ENCODE assay signal across 30 mouse cellular contexts in genomic region chr14:57699461-57699970, GRCm38 (mm10). TPM values are rescaled to one million over a fixed set of nuclear protein-coding genes. Genes with fewer than 3 reads are reported as not detected.
A peak's percentile ranks its signal among the peaks of the same experiment; 100 is the strongest.
DNase-seq lines count a peak whose midpoint lies in the region; ATAC-seq and TF ChIP-seq lines count a peak whose summit lies in the region.
"Had no signal": no experiment of that assay in that cellular context is flagged by ENCODE, and none has a peak within 500 bp of the region (broad histone marks: within the 10 kb centered on the region; RNA-seq: fewer than 3 reads in every experiment).

No protein-coding gene starts in this region.

- H3K4me3 ChIP-seq in stomach, embryonic 15.5 days (replicated peaks) = no peak overlapping the region
- no peak overlapping the region for H3K4me3 ChIP-seq in stomach, postnatal 0 days (ENCODE audit: low read depth, low read length)
- H3K4me3 ChIP-seq in G1E (ENCODE audit: low read depth, low read length) = peak overlapping the region; percentile 3; the same call in 1 of the 2 replicates
- H3K4me3 ChIP-seq in cerebellum, adult 2 months (replicated peaks; ENCODE audit: insufficient read depth, low read depth, low read length) = no peak overlapping the region
- no peak overlapping the region for H3K4me3 ChIP-seq in liver, postnatal 0 days (ENCODE audit: low read depth, low read length)
- H3K4me3 ChIP-seq: forebrain, embryonic 10.5 days; forebrain, embryonic 15.5 days; hindbrain, embryonic 12.5 days; hindbrain, embryonic 15.5 days had no signal

- H3K27ac ChIP-seq in stomach, embryonic 15.5 days = no peak overlapping the region
- H3K27ac ChIP-seq in stomach, postnatal 0 days (replicated peaks) = no peak overlapping the region
- no peak overlapping the region for H3K27ac ChIP-seq in cerebellum, adult 2 months (ENCODE audit: insufficient read depth, low read length)
- no peak overlapping the region for H3K27ac ChIP-seq in liver, postnatal 0 days (ENCODE audit: low read depth)
- H3K27ac ChIP-seq: forebrain, embryonic 10.5 days; forebrain, embryonic 15.5 days; hindbrain, embryonic 12.5 days; hindbrain, embryonic 15.5 days had no signal

- H3K9me3 ChIP-seq in stomach, embryonic 15.5 days = no peaks in the 10 kb centered on the region
- no peaks in the 10 kb centered on the region for H3K9me3 ChIP-seq in stomach, postnatal 0 days (ENCODE audit: control insufficient read depth, low read length)
- H3K9me3 ChIP-seq in G1E (replicated peaks) = no peaks in the 10 kb centered on the region
- H3K9me3 ChIP-seq in liver, postnatal 0 days (ENCODE audit: low read length) = no peaks in the 10 kb centered on the region
- H3K9me3 ChIP-seq: forebrain, embryonic 10.5 days; forebrain, embryonic 15.5 days; hindbrain, embryonic 12.5 days; hindbrain, embryonic 15.5 days had no signal

- TF ChIP-seq EP300 in stomach, postnatal 0 days (optimal IDR thresholded peaks at IDR 0.05) = no peak
- TF ChIP-seq EP300 in liver, postnatal 0 days (IDR thresholded peaks at IDR 0.05; ENCODE audit: low read depth) = no peak

- no peak overlapping the region for H3K9ac ChIP-seq in stomach, embryonic 15.5 days
- no peak overlapping the region for H3K9ac ChIP-seq in stomach, postnatal 0 days (ENCODE audit: low read length)
- no peak overlapping the region for H3K9ac ChIP-seq in liver, postnatal 0 days (replicated peaks)
- H3K9ac ChIP-seq: forebrain, embryonic 15.5 days; hindbrain, embryonic 12.5 days; hindbrain, embryonic 15.5 days had no signal

- WGBS in stomach, embryonic 15.5 days = 97% methylated on average over 33 of the region's 33 CpGs
- 96% methylated on average over 30 of the region's 33 CpGs for WGBS in stomach, postnatal 0 days
- 94% methylated on average over 33 of the region's 33 CpGs for WGBS in cerebellum, adult 2 months
- WGBS in liver, postnatal 0 days (ENCODE audit: insufficient replicate concordance) = 90% methylated on average over 33 of the region's 33 CpGs

- DNase-seq in heart, adult 11 months = peak; percentile 91
- DNase-seq in heart, adult 18-20 months = no peak
- DNase-seq in stomach, postnatal 0 days (ENCODE audit: low spot score) = no peak
- DNase-seq in G1E (ENCODE audit: low spot score) = no peak
- DNase-seq in cerebellum, adult 2 months = no peak
- no peak for DNase-seq in liver, postnatal 0 days
- DNase-seq: adrenal gland, postnatal 10 days; B cell, adult 2 months; cerebellum, adult 11-12 months; cerebellum, adult 9-10 months; cerebellum, postnatal 14 days; gastrocnemius, postnatal 25 days; kidney, adult 2 months had no signal

- peaks cover 4% of the 10 kb centered on the region; the same call in 1 of the 2 replicates for H3K4me1 ChIP-seq in stomach, embryonic 15.5 days
- H3K4me1 ChIP-seq in stomach, postnatal 0 days (replicated peaks; ENCODE audit: control insufficient read depth, insufficient read depth) = no peaks in the 10 kb centered on the region
- H3K4me1 ChIP-seq in G1E (ENCODE audit: insufficient read depth, low read depth, low read length) = no peaks in the 10 kb centered on the region; the same call in 1 of the 2 replicates
- no peaks in the 10 kb centered on the region for H3K4me1 ChIP-seq in cerebellum, adult 2 months (ENCODE audit: control insufficient read depth, insufficient read depth, low read length)
- no peaks in the 10 kb centered on the region for H3K4me1 ChIP-seq in liver, postnatal 0 days (ENCODE audit: insufficient read depth)

- no peaks in the 10 kb centered on the region for H3K27me3 ChIP-seq in stomach, embryonic 15.5 days (replicated peaks)
- H3K27me3 ChIP-seq in stomach, postnatal 0 days (ENCODE audit: control insufficient read depth, insufficient read depth, low read length) = no peaks in the 10 kb centered on the region
- H3K27me3 ChIP-seq in G1E (ENCODE audit: insufficient read depth, low read length) = peaks cover 14% of the 10 kb centered on the region; the same call in 1 of the 2 replicates
- no peaks in the 10 kb centered on the region for H3K27me3 ChIP-seq in cerebellum, adult 2 months (ENCODE audit: control insufficient read depth, insufficient read depth, low read length)
- no peaks in the 10 kb centered on the region for H3K27me3 ChIP-seq in liver, postnatal 0 days (ENCODE audit: insufficient read depth, low read length)
- H3K27me3 ChIP-seq: CH12.LX; forebrain, embryonic 15.5 days; hindbrain, embryonic 12.5 days; hindbrain, embryonic 15.5 days had no signal

- no peak for TF ChIP-seq CTCF in stomach, postnatal 0 days (IDR thresholded peaks at IDR 0.05; ENCODE audit: low read depth)
- no peak for TF ChIP-seq CTCF in G1E (IDR thresholded peaks at IDR 0.05; ENCODE audit: low read depth, low read length)
- no peak for TF ChIP-seq CTCF in cerebellum, adult 2 months (IDR thresholded peaks at IDR 0.05; ENCODE audit: borderline replicate concordance, insufficient read depth, low read depth, low read length)
- no peak for TF ChIP-seq CTCF in liver, postnatal 0 days (IDR thresholded peaks at IDR 0.05; ENCODE audit: low read depth)

- ATAC-seq in stomach, embryonic 15.5 days (ENCODE audit: insufficient read depth, low FRiP score, low read depth) = peak; percentile 19; the same call in 1 of the 2 replicates
- ATAC-seq in stomach, postnatal 0 days (ENCODE audit: low FRiP score, low TSS enrichment) = no peak
- no peak for ATAC-seq in G1E (ENCODE audit: extremely low read depth, insufficient number of reproducible peaks, low FRiP score, poor library complexity, severe bottlenecking)
- no peak for ATAC-seq in liver, postnatal 0 days
- ATAC-seq: intestine, postnatal 0 days had no signal

- H3K4me2 ChIP-seq in stomach, embryonic 15.5 days = no peak overlapping the region
- H3K4me2 ChIP-seq in stomach, postnatal 0 days (replicated peaks; ENCODE audit: low read depth) = no peak overlapping the region
- H3K4me2 ChIP-seq in liver, postnatal 0 days (ENCODE audit: low read depth, low read length) = no peak overlapping the region
- H3K4me2 ChIP-seq: forebrain, embryonic 15.5 days; heart, embryonic 11.5 days; hindbrain, embryonic 12.5 days; hindbrain, embryonic 15.5 days had no signal

- TF ChIP-seq POLR2A in cerebellum, adult 2 months (IDR thresholded peaks at IDR 0.05; ENCODE audit: borderline replicate concordance, insufficient read depth, low read length) = no peak

- peaks cover 28% of the 10 kb centered on the region for H3K36me3 ChIP-seq in stomach, embryonic 15.5 days
- peaks cover 27% of the 10 kb centered on the region for H3K36me3 ChIP-seq in stomach, postnatal 0 days (ENCODE audit: control insufficient read depth, insufficient read depth, low read length)
- H3K36me3 ChIP-seq in G1E (replicated peaks) = peaks cover 10% of the 10 kb centered on the region
- H3K36me3 ChIP-seq in liver, postnatal 0 days (replicated peaks; ENCODE audit: insufficient read depth, low read length) = peaks cover 54% of the 10 kb centered on the region

RNA-seq across cellular contexts. Expression of gene Xpo4, which starts 34.3 kb away (rescaled TPM):
- total RNA-seq in heart, adult 18-20 months (2021) = 10 to 100 TPM; 11.3 to 11.6 TPM
- 20.4 and 21.3 TPM in 2 replicates for polyA plus RNA-seq in stomach, embryonic 15.5 days (2015; fragmentation: Nextera tagmentation; extraction: Ambion mirVana)
- polyA plus RNA-seq in stomach, postnatal 0 days (2015; fragmentation: Nextera tagmentation; extraction: Ambion mirVana) = 6.8 and 7.9 TPM in 2 replicates
- 81.6 and 98.1 TPM in 2 replicates for total RNA-seq in G1E (2014; fragmentation: Nextera tagmentation)
- 35.8 and 45.0 TPM in 2 replicates for total RNA-seq in G1E (2017)
- polyA plus RNA-seq in G1E (2012) = 4.8 and 16.3 TPM in 2 replicates
- 9.1 and 10.6 TPM in 2 replicates for polyA plus RNA-seq in cerebellum, adult 2 months (2012; rRNA removed)
- 4.9 and 5.0 TPM in 2 replicates for polyA plus RNA-seq in liver, postnatal 0 days (2015; fragmentation: Nextera tagmentation; extraction: Ambion mirVana)

RNA-seq across cellular contexts. Expression of gene Gm49361, which starts 46.4 kb away (rescaled TPM):
- 1 to 10 TPM in 1 of 2 experiments, not detected in 1; 4.0 TPM for total RNA-seq in heart, adult 18-20 months (2021)
- polyA plus RNA-seq in stomach, embryonic 15.5 days (2015; fragmentation: Nextera tagmentation; extraction: Ambion mirVana) = not detected in 2 replicates
- polyA plus RNA-seq in stomach, postnatal 0 days (2015; fragmentation: Nextera tagmentation; extraction: Ambion mirVana) = not detected in 2 replicates
- not detected in 2 replicates for total RNA-seq in G1E (2014; fragmentation: Nextera tagmentation)
- not detected in 2 replicates for total RNA-seq in G1E (2017)
- polyA plus RNA-seq in G1E (2012) = not detected in 2 replicates
- not detected in 2 replicates for polyA plus RNA-seq in cerebellum, adult 2 months (2012; rRNA removed)
- not detected in 2 replicates for polyA plus RNA-seq in liver, postnatal 0 days (2015; fragmentation: Nextera tagmentation; extraction: Ambion mirVana)
- total RNA-seq: CH12.LX; hematopoietic stem cell, adult 5-6 weeks; MEL had no signal
- polyA plus RNA-seq: brain, embryonic 14.5 days; embryonic facial prominence, embryonic 11.5 days; embryonic facial prominence, embryonic 14.5 days; forebrain, embryonic 10.5 days; forebrain, embryonic 15.5 days; gonadal fat pad, adult 2 months; heart, embryonic 11.5 days; heart, embryonic 14.5 days; heart, postnatal 0 days; hindbrain, embryonic 12.5 days; hindbrain, embryonic 15.5 days; intestine, embryonic 14.5 days; intestine, postnatal 0 days; kidney, adult 2 months had no signal

RNA-seq across cellular contexts. Expression of gene Lats2, which starts 58.7 kb away (rescaled TPM):
- 10 to 100 TPM; 30.7 to 31.1 TPM for total RNA-seq in heart, adult 18-20 months (2021)
- 18.0 and 19.1 TPM in 2 replicates for polyA plus RNA-seq in stomach, embryonic 15.5 days (2015; fragmentation: Nextera tagmentation; extraction: Ambion mirVana)
- 10.9 and 11.5 TPM in 2 replicates for polyA plus RNA-seq in stomach, postnatal 0 days (2015; fragmentation: Nextera tagmentation; extraction: Ambion mirVana)
- total RNA-seq in G1E (2014; fragmentation: Nextera tagmentation) (6.5 and 22.7 TPM in 2 replicates), G1E (2017) (5.8 and 5.9 TPM in 2 replicates)
- 3.5 and 4.2 TPM in 2 replicates for polyA plus RNA-seq in G1E (2012)
- 32.6 and 33.5 TPM in 2 replicates for polyA plus RNA-seq in cerebellum, adult 2 months (2012; rRNA removed)
- polyA plus RNA-seq in liver, postnatal 0 days (2015; fragmentation: Nextera tagmentation; extraction: Ambion mirVana) = 4.7 and 4.9 TPM in 2 replicates
